Comparison of ENCODE assay signal across 12 mouse cellular contexts in the genomic region with DNA sequence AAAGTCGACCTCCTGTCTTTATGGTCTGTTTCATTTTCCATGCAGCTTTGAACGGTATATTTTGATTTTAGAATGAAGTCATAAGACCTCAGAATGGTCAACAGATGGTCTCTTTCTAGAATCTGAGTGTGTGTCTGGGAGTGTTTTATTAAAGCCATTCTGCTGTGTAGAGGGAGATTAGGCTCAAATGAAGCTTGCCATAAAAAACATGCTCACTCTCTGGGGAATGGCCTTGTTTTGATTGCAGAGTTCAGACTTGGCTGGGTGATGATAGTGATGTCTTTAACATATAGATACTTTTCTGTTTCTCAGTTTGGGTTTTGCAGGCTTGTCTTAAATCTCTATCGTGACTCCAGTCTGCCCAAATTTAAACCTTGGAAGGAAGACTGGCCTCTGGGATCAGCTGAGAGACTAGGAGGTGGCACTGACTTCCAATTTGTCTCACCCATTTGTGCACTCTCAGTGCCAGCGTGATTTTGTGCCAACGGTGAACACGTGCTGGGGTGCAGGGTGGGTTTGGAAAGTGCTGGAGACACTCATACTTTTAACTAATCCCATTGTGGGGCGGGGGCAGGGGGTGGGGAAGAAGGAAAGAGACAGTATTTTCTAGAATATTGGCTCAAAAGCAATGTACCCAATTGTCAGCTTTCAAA. TPM values are rescaled to one million over a fixed set of nuclear protein-coding genes. Genes with fewer than 3 reads are reported as not detected.
A peak's percentile ranks its signal among the peaks of the same experiment; 100 is the strongest.
DNase-seq lines count a peak whose midpoint lies in the region; ATAC-seq lines count a peak whose summit lies in the region.
"Had no signal": no experiment of that assay in that cellular context is flagged by ENCODE, and none has a peak within 500 bp of the region (broad histone marks: within the 10 kb centered on the region; RNA-seq: fewer than 3 reads in every experiment).

No protein-coding gene starts in this region.

- H3K27ac ChIP-seq in neural tube, embryonic 15.5 days (replicated peaks): peak overlapping the region; percentile 28; the same call in 1 of the 2 replicates
- H3K27ac ChIP-seq in intestine, embryonic 15.5 days: peak overlapping the region; percentile 66
- no peak overlapping the region for H3K27ac ChIP-seq in hindbrain, embryonic 12.5 days
- H3K27ac ChIP-seq: liver, embryonic 14.5 days had no signal

- no peak overlapping the region for H3K4me3 ChIP-seq in neural tube, embryonic 15.5 days (replicated peaks)
- no peak overlapping the region for H3K4me3 ChIP-seq in intestine, embryonic 15.5 days (replicated peaks)
- H3K4me3 ChIP-seq in hindbrain, embryonic 12.5 days: no peak overlapping the region

- peaks cover 15% of the 10 kb centered on the region for H3K4me1 ChIP-seq in neural tube, embryonic 15.5 days
- 0 out of 2 replicates have a peak, but pooled peaks cover 3% of the 10 kb centered on the region for H3K4me1 ChIP-seq in intestine, embryonic 15.5 days (replicated peaks)
- H3K4me1 ChIP-seq in hindbrain, embryonic 12.5 days: 0 out of 2 replicates have a peak, but pooled peaks cover 2% of the 10 kb centered on the region

- H3K9me3 ChIP-seq in neural tube, embryonic 15.5 days (replicated peaks): no peaks in the 10 kb centered on the region
- H3K9me3 ChIP-seq in intestine, embryonic 15.5 days: no peaks in the 10 kb centered on the region
- H3K9me3 ChIP-seq in hindbrain, embryonic 12.5 days (replicated peaks): no peaks in the 10 kb centered on the region

- H3K36me3 ChIP-seq in neural tube, embryonic 15.5 days: no peaks in the 10 kb centered on the region
- no peaks in the 10 kb centered on the region for H3K36me3 ChIP-seq in intestine, embryonic 15.5 days
- H3K36me3 ChIP-seq in hindbrain, embryonic 12.5 days: no peaks in the 10 kb centered on the region

- no peak overlapping the region for H3K4me2 ChIP-seq in neural tube, embryonic 15.5 days
- H3K4me2 ChIP-seq in intestine, embryonic 15.5 days (replicated peaks): no peak overlapping the region
- no peak overlapping the region for H3K4me2 ChIP-seq in hindbrain, embryonic 12.5 days (replicated peaks)

- no peak for ATAC-seq in neural tube, embryonic 15.5 days (ENCODE audit: low FRiP score)
- ATAC-seq in intestine, embryonic 15.5 days: no peak
- no peak for ATAC-seq in hindbrain, embryonic 12.5 days (ENCODE audit: low FRiP score)
- ATAC-seq: midbrain, embryonic 16.5 days had no signal

- no peak overlapping the region for H3K9ac ChIP-seq in neural tube, embryonic 15.5 days (replicated peaks)
- no peak overlapping the region for H3K9ac ChIP-seq in intestine, embryonic 15.5 days
- no peak overlapping the region for H3K9ac ChIP-seq in hindbrain, embryonic 12.5 days
- H3K9ac ChIP-seq: liver, embryonic 14.5 days had no signal

- DNase-seq in heart, adult 18-20 months: peak; percentile 56 to 62
- no peak for DNase-seq in heart, postnatal 14 days
- no peak for DNase-seq in neural tube, embryonic 10.5 days (ENCODE audit: extremely low spot score, low spot score)
- DNase-seq in testis, postnatal 10 days (ENCODE audit: low spot score): no peak
- no peak for DNase-seq in ovary, postnatal 36 days (ENCODE audit: low spot score)

- intact Hi-C loops in heart, postnatal 14 days (cut with DNase I): no loop called here

- WGBS in neural tube, embryonic 15.5 days: 66% methylated on average over 7 of the region's 7 CpGs
- 63% methylated on average over 7 of the region's 7 CpGs for WGBS in intestine, embryonic 15.5 days
- WGBS in hindbrain, embryonic 12.5 days: 73% methylated on average over 7 of the region's 7 CpGs

- H3K27me3 ChIP-seq in neural tube, embryonic 15.5 days (replicated peaks): no peaks in the 10 kb centered on the region
- no peaks in the 10 kb centered on the region for H3K27me3 ChIP-seq in intestine, embryonic 15.5 days (replicated peaks)
- H3K27me3 ChIP-seq in hindbrain, embryonic 12.5 days: no peaks in the 10 kb centered on the region

RNA-seq across cellular contexts. Expression of gene Fbln1, which starts 26.1 kb away (rescaled TPM):
- 10 to 100 TPM; 54.5 to 74.1 TPM for total RNA-seq in heart, adult 18-20 months (2021)
- total RNA-seq in heart, postnatal 14 days (2021): 10 to 100 TPM; 60.9 to 78.2 TPM
- polyA plus RNA-seq in neural tube, embryonic 15.5 days (2015; fragmentation: Nextera tagmentation; extraction: Ambion mirVana): 54.2 and 65.8 TPM in 2 replicates
- polyA plus RNA-seq in intestine, embryonic 15.5 days (2015; fragmentation: Nextera tagmentation; extraction: Ambion mirVana): 184 and 194 TPM in 2 replicates
- polyA plus RNA-seq in hindbrain, embryonic 12.5 days (2016; fragmentation: Nextera tagmentation; extraction: Ambion mirVana): 110 and 127 TPM in 2 replicates

RNA-seq across cellular contexts. Expression of gene Ribc2, which starts 47.8 kb away (rescaled TPM):
- not detected for total RNA-seq in heart, adult 18-20 months (2021)
- total RNA-seq in heart, postnatal 14 days (2021): not detected
- 0.68 and 0.84 TPM in 2 replicates for polyA plus RNA-seq in neural tube, embryonic 15.5 days (2015; fragmentation: Nextera tagmentation; extraction: Ambion mirVana)
- polyA plus RNA-seq in intestine, embryonic 15.5 days (2015; fragmentation: Nextera tagmentation; extraction: Ambion mirVana): 0.08 and 0.19 TPM in 2 replicates
- polyA plus RNA-seq in hindbrain, embryonic 12.5 days (2016; fragmentation: Nextera tagmentation; extraction: Ambion mirVana): 1.1 and 1.4 TPM in 2 replicates
- polyA plus RNA-seq: C2C12; large intestine, adult 2 months; liver, embryonic 14.5 days had no signal

RNA-seq across cellular contexts. Expression of gene Smc1b, which starts 47.9 kb away (rescaled TPM):
- not detected for total RNA-seq in heart, adult 18-20 months (2021)
- total RNA-seq in heart, postnatal 14 days (2021): under 1 TPM in 1 of 2 experiments, not detected in 1; 0.05 TPM
- polyA plus RNA-seq in neural tube, embryonic 15.5 days (2015; fragmentation: Nextera tagmentation; extraction: Ambion mirVana): 0.19 and 0.23 TPM in 2 replicates
- 0.11 and 0.21 TPM in 2 replicates for polyA plus RNA-seq in intestine, embryonic 15.5 days (2015; fragmentation: Nextera tagmentation; extraction: Ambion mirVana)
- 0.10 and 0.28 TPM in 2 replicates for polyA plus RNA-seq in hindbrain, embryonic 12.5 days (2016; fragmentation: Nextera tagmentation; extraction: Ambion mirVana)

Comparison
In these comparisons a context has a peak if more than half of its experiments do, and no peak if none do; other contexts are left out.
1. DNase-seq: peak in heart, adult 18-20 months (2 of 2); none in heart, postnatal 14 days (0 of 2), neural tube, embryonic 10.5 days (single experiment), testis, postnatal 10 days (single experiment) and ovary, postnatal 36 days (single experiment).